Mouse (Mus musculus) intestine, embryonic 16.5 days (tissue): ENCODE data around the gene Ap2m1. TPM values are rescaled to one million over a fixed set of nuclear protein-coding genes. Genes with fewer than 3 reads are reported as not detected.

Source experiments
- ATAC-seq: fragments of 200-750 bp; cut with Nextera tagmentation; 2 replicates; pipeline ENCODE4 v1.8.0; 2017; ENCODE audit warnings: moderate TSS enrichment, moderate library complexity
- H3K27ac ChIP-seq: fragments of 300-500 bp; sonication (generic); 2 replicates; pipeline ENCODE4 v1.5.1; 2014; ENCODE audit warnings: mild to moderate bottlenecking, low read length
- H3K27me3 ChIP-seq: fragments of 300-500 bp; sonication (generic); replicated peaks from 2 replicates; pipeline ENCODE4 v1.6.1; 2014; ENCODE audit warnings: low read length, control low read depth, mixed read lengths; ENCODE audit not compliant: control insufficient read depth, insufficient read depth
- H3K36me3 ChIP-seq: fragments of 300-500 bp; sonication (generic); 2 replicates; pipeline ENCODE4 v1.6.1; 2014; ENCODE audit warnings: low read length, control low read depth; ENCODE audit not compliant: control insufficient read depth, insufficient read depth
- H3K4me1 ChIP-seq: fragments of 300-500 bp; sonication (generic); 2 replicates; pipeline ENCODE4 v1.6.1; 2014; ENCODE audit warnings: low read length, control low read depth, mixed read lengths; ENCODE audit not compliant: control insufficient read depth, insufficient read depth
- H3K4me2 ChIP-seq: fragments of 300-500 bp; sonication (generic); 2 replicates; pipeline ENCODE4 v1.6.1; 2014; ENCODE audit warnings: low read depth, low read length, control low read depth
- H3K4me3 ChIP-seq: fragments of 300-500 bp; sonication (generic); 2 replicates; pipeline ENCODE4 v1.5.1; 2014; ENCODE audit warnings: mild to moderate bottlenecking, low read length
- H3K9ac ChIP-seq: fragments of 300-500 bp; sonication (generic); 2 replicates; pipeline ENCODE4 v1.6.1; 2014; ENCODE audit warnings: low read depth, low read length
- H3K9me3 ChIP-seq: fragments of 300-500 bp; sonication (generic); 2 replicates; pipeline ENCODE4 v1.6.1; 2016; ENCODE audit warnings: low read length, control low read depth; ENCODE audit not compliant: control insufficient read depth
- WGBS: fragments of 180-500 bp; shearing (Covaris S2); extraction: QIAGEN DNeasy Blood & Tissue Kit; methylation state at CpG from one replicate; pipeline ENCODE4 v1.1.7; 2014; 5-methylcytosine and 5-hydroxymethylcytosine counted together
- polyA plus RNA-seq: library from polyadenylated mRNA; unstranded; fragments of >200 nt; fragmentation: Nextera tagmentation; extraction: Ambion mirVana; gene quantifications from 2 replicates; pipeline ENCODE4 v1.2.1, GENCODE M21; 2015

The Ap2m1 gene
- polyA plus RNA-seq, 1 experiment from 2014 or later, result 681 TPM

GRCm38 (mm10) chr16:20497980-20498676 is 37.1 kb upstream of the Ap2m1 start:
- peak overlapping the region; percentile 53 for H3K27ac ChIP-seq
- peak; percentile 4 for ATAC-seq
- peak overlapping the region; percentile 68 for H3K4me3 ChIP-seq
- peaks cover 20% of the 10 kb centered on the region for H3K36me3 ChIP-seq
- WGBS, result 9% methylated on average over 16 of the region's 16 CpGs
- H3K9me3 ChIP-seq, result no peaks in the 10 kb centered on the region
- peak overlapping the region; percentile 66 for H3K4me2 ChIP-seq
- peak overlapping the region; percentile 82 for H3K9ac ChIP-seq
- H3K4me1 ChIP-seq, result peaks cover 12% of the 10 kb centered on the region; the same call in 1 of the 2 replicates
- no peaks in the 10 kb centered on the region for H3K27me3 ChIP-seq

- peak within 1 kb of the TSS; percentile 82 for H3K9ac ChIP-seq
- WGBS, result under 1% methylated on average over 48 of the region's 49 CpGs
- no peaks in the 10 kb centered on the region for H3K9me3 ChIP-seq
- peak within 1 kb of the TSS; percentile 68 for H3K4me3 ChIP-seq
- H3K4me1 ChIP-seq, result peaks cover 12% of the 10 kb centered on the region; the same call in 1 of the 2 replicates
- H3K27me3 ChIP-seq, result no peaks in the 10 kb centered on the region
- peak; percentile 96 for ATAC-seq
- peak within 1 kb of the TSS; percentile 66 for H3K4me2 ChIP-seq
- peaks cover 25% of the 10 kb centered on the region for H3K36me3 ChIP-seq
- H3K27ac ChIP-seq, result peak within 1 kb of the TSS; percentile 53
Measured at GRCm38 (mm10) chr16:20498677-20499475, 36.4 kb upstream of the Ap2m1 start, which contains the start of gene Eif2b5. TSS of gene Eif2b5 (plus strand) at chr16:20498817.

GRCm38 (mm10) chr16:20506000-20506399 is 29.3 kb upstream of the Ap2m1 start:
- Histone ChIP-seq H3K4me1 (no peaks in the 10 kb centered on the region), H3K9me3 (no peaks in the 10 kb centered on the region), H3K4me3 (no peak overlapping the region), H3K36me3 (peaks cover 60% of the 10 kb centered on the region), H3K27ac (no peak overlapping the region), H3K4me2 (no peak overlapping the region), H3K9ac (no peak overlapping the region), H3K27me3 (no peaks in the 10 kb centered on the region)
- no peak for ATAC-seq
- whole genome bisulfite sequencing, result 90% methylated on average over 8 of the region's 8 CpGs

GRCm38 (mm10) chr16:20509349-20509748 is 25.9 kb upstream of the Ap2m1 start:
- no peaks in the 10 kb centered on the region for H3K9me3 ChIP-seq
- H3K4me2 ChIP-seq, result no peak overlapping the region
- peaks cover 40% of the 10 kb centered on the region; the same call in 1 of the 2 replicates for H3K36me3 ChIP-seq
- no peaks in the 10 kb centered on the region for H3K27me3 ChIP-seq
- no peak overlapping the region for H3K9ac ChIP-seq
- H3K4me1 ChIP-seq, result no peaks in the 10 kb centered on the region
- H3K4me3 ChIP-seq, result no peak overlapping the region
- no peak overlapping the region for H3K27ac ChIP-seq
- ATAC-seq, result peak; percentile 70
- 78% methylated on average over 3 of the region's 3 CpGs for WGBS

GRCm38 (mm10) chr16:20511277-20511847 is 23.9 kb upstream of the Ap2m1 start:
- ATAC-seq, result no peak
- WGBS, result 89% methylated on average over 7 of the region's 7 CpGs
- Histone ChIP-seq H3K9me3 (no peaks in the 10 kb centered on the region), H3K36me3 (peaks cover 33% of the 10 kb centered on the region; the same call in 1 of the 2 replicates), H3K4me1 (0 out of 2 replicates have a peak, but pooled peaks cover 2% of the 10 kb centered on the region), H3K27ac (no peak overlapping the region), H3K4me3 (no peak overlapping the region), H3K4me2 (no peak overlapping the region), H3K27me3 (no peaks in the 10 kb centered on the region), H3K9ac (no peak overlapping the region)

- H3K27ac ChIP-seq, result peak overlapping the region; percentile 62
- no peak for ATAC-seq
- H3K27me3 ChIP-seq, result no peaks in the 10 kb centered on the region
Measured at GRCm38 (mm10) chr16:20516032-20516431, 19.2 kb upstream of the Ap2m1 start.

GRCm38 (mm10) chr16:20516726-20517201 is 18.5 kb upstream of the Ap2m1 start, which contains the start of gene Dvl3:
TSS of gene Dvl3 (plus strand) at chr16:20516982.
- under 1% methylated on average over 43 of the region's 55 CpGs for WGBS
- H3K27me3 ChIP-seq, result no peaks in the 10 kb centered on the region
- peak; percentile 98 for ATAC-seq

More at GRCm38 (mm10) chr16:20516032-20516431, 19.2 kb upstream of the Ap2m1 start:
- Histone ChIP-seq H3K9me3 (no peaks in the 10 kb centered on the region), H3K4me3 (peak overlapping the region; percentile 90), H3K9ac (peak overlapping the region; percentile 93), H3K4me2 (peak overlapping the region; percentile 63), H3K4me1 (peaks cover 16% of the 10 kb centered on the region), H3K36me3 (0 out of 2 replicates have a peak, but pooled peaks cover 2% of the 10 kb centered on the region)

GRCm38 (mm10) chr16:20517216-20517615 is 18.1 kb upstream of the Ap2m1 start:
- WGBS, result 0% methylated on average over 26 of the region's 26 CpGs
- ATAC-seq, result peak; percentile 41

More at GRCm38 (mm10) chr16:20516726-20517201, 18.5 kb upstream of the Ap2m1 start, which contains the start of gene Dvl3:
- peak within 1 kb of the TSS; percentile 93 for H3K9ac ChIP-seq
- peak within 1 kb of the TSS; percentile 88 for H3K27ac ChIP-seq
- peak within 1 kb of the TSS; percentile 90 for H3K4me3 ChIP-seq
- no peaks in the 10 kb centered on the region for H3K36me3 ChIP-seq
- peak within 1 kb of the TSS; percentile 83 for H3K4me2 ChIP-seq
- no peaks in the 10 kb centered on the region for H3K9me3 ChIP-seq
- H3K4me1 ChIP-seq, result peaks cover 16% of the 10 kb centered on the region

More at GRCm38 (mm10) chr16:20517216-20517615, 18.1 kb upstream of the Ap2m1 start:
- peak overlapping the region; percentile 93 for H3K9ac ChIP-seq
- no peaks in the 10 kb centered on the region for H3K9me3 ChIP-seq
- peak overlapping the region; percentile 83 for H3K4me2 ChIP-seq
- peak overlapping the region; percentile 88 for H3K27ac ChIP-seq
- H3K27me3 ChIP-seq, result no peaks in the 10 kb centered on the region
- H3K4me1 ChIP-seq, result peaks cover 16% of the 10 kb centered on the region
- H3K4me3 ChIP-seq, result peak overlapping the region; percentile 90
- H3K36me3 ChIP-seq, result no peaks in the 10 kb centered on the region; the same call in 1 of the 2 replicates
